Comparison of ENCODE assay signal across 8 mouse cellular contexts in genomic region chr15:88750677-88751563, GRCm38 (mm10). TPM values are rescaled to one million over a fixed set of nuclear protein-coding genes. Genes with fewer than 3 reads are reported as not detected.
DNase-seq lines count a peak whose midpoint lies in the region; ATAC-seq lines count a peak whose summit lies in the region.

No protein-coding gene starts in this region.

- peak; percentile 99 for DNase-seq in NIH3T3 (ENCODE audit: low read depth)
- DNase-seq in cerebellum, postnatal 10 days, result peak; percentile 99 to 100
- DNase-seq in frontal cortex, postnatal 10 days (ENCODE audit: low spot score in 2 of 2), result peak; percentile 98 to 99
- DNase-seq in layer of hippocampus, postnatal 14 days (ENCODE audit: low spot score in 2 of 2), result peak; percentile 97 to 99
- DNase-seq in lung, postnatal 14 days, result peak; percentile 99
- DNase-seq in retina, adult 2 months (ENCODE audit: low read depth, low spot score), result peak; percentile 99
- DNase-seq in thymus, postnatal 36 days, result peak; percentile 98 to 99

- 7% methylated on average over 54 of the region's 54 CpGs for WGBS in hindbrain, embryonic 12.5 days

- H3K4me2 ChIP-seq in hindbrain, embryonic 12.5 days (replicated peaks), result peak overlapping the region; percentile 77

- ATAC-seq in hindbrain, embryonic 12.5 days (ENCODE audit: low FRiP score), result peak; percentile 98

- peak overlapping the region; percentile 70 for H3K9ac ChIP-seq in hindbrain, embryonic 12.5 days

- peak overlapping the region; percentile 95 for H3K4me3 ChIP-seq in hindbrain, embryonic 12.5 days

- H3K4me1 ChIP-seq in hindbrain, embryonic 12.5 days, result peaks cover 23% of the 10 kb centered on the region

- H3K27ac ChIP-seq in hindbrain, embryonic 12.5 days, result peak overlapping the region; percentile 90

- H3K36me3 ChIP-seq in hindbrain, embryonic 12.5 days, result peaks cover 11% of the 10 kb centered on the region

- H3K9me3 ChIP-seq in hindbrain, embryonic 12.5 days (replicated peaks), result no peaks in the 10 kb centered on the region

- no peaks in the 10 kb centered on the region for H3K27me3 ChIP-seq in hindbrain, embryonic 12.5 days

RNA-seq across cellular contexts. Expression of gene Zbed4, which starts 0.5 kb away (rescaled TPM):
- polyA plus RNA-seq in hindbrain, embryonic 12.5 days (2016; fragmentation: Nextera tagmentation; extraction: Ambion mirVana), result 37.1 and 37.3 TPM in 2 replicates
- 10 to 100 TPM; 12.9 to 13.5 TPM for total RNA-seq in layer of hippocampus, postnatal 14 days (2021)

RNA-seq across cellular contexts. Expression of gene Brd1, which starts 16.9 kb away (rescaled TPM):
- 26.9 and 28.2 TPM in 2 replicates for polyA plus RNA-seq in hindbrain, embryonic 12.5 days (2016; fragmentation: Nextera tagmentation; extraction: Ambion mirVana)
- total RNA-seq in layer of hippocampus, postnatal 14 days (2021), result 10 to 100 TPM; 50.1 to 50.2 TPM

Comparison
In these comparisons a context has a peak if more than half of its experiments do, and no peak if none do; other contexts are left out.
1. Peak in every context shown above with its lines: DNase-seq, ATAC-seq, H3K4me3 ChIP-seq and H3K27ac ChIP-seq.